Mouse (Mus musculus) kidney, embryonic 15.5 days (tissue): ENCODE data around the gene Thbs3. TPM values are rescaled to one million over a fixed set of nuclear protein-coding genes. Genes with fewer than 3 reads are reported as not detected.
A peak's percentile ranks its signal among the peaks of the same experiment; 100 is the strongest.

Source experiments
- ATAC-seq: fragments of 200-750 bp; cut with Nextera tagmentation; replicated peaks from 2 replicates; pipeline ENCODE4 v1.8.0; 2017; ENCODE audit warnings: moderate TSS enrichment; ENCODE audit not compliant: low FRiP score
- H3K27ac ChIP-seq: fragments of 300-500 bp; sonication (generic); 2 replicates; pipeline ENCODE4 v1.5.1; 2015; ENCODE audit warnings: mild to moderate bottlenecking, inconsistent platforms
- H3K27me3 ChIP-seq: fragments of 300-500 bp; sonication (generic); 2 replicates; pipeline ENCODE4 v1.6.1; 2015; ENCODE audit warnings: inconsistent platforms
- H3K36me3 ChIP-seq: fragments of 300-500 bp; sonication (generic); 2 replicates; pipeline ENCODE4 v1.6.1; 2015; ENCODE audit warnings: inconsistent platforms
- H3K4me1 ChIP-seq: fragments of 300-500 bp; sonication (generic); 2 replicates; pipeline ENCODE4 v1.6.1; 2015; ENCODE audit warnings: inconsistent platforms
- H3K4me2 ChIP-seq: fragments of 300-500 bp; sonication (generic); 2 replicates; pipeline ENCODE4 v1.6.1; 2015; ENCODE audit warnings: moderate library complexity, mild to moderate bottlenecking, inconsistent platforms
- H3K4me3 ChIP-seq: fragments of 300-500 bp; sonication (generic); replicated peaks from 2 replicates; pipeline ENCODE4 v1.5.1; 2015; ENCODE audit warnings: mild to moderate bottlenecking, inconsistent platforms
- H3K9ac ChIP-seq: fragments of 300-500 bp; sonication (generic); 2 replicates; pipeline ENCODE4 v1.6.1; 2015; ENCODE audit warnings: mild to moderate bottlenecking, inconsistent platforms
- H3K9me3 ChIP-seq: fragments of 300-500 bp; sonication (generic); replicated peaks from 2 replicates; pipeline ENCODE4 v1.6.1; 2016; ENCODE audit warnings: inconsistent platforms
- WGBS: fragments of 180-500 bp; shearing (Covaris S2); methylation state at CpG from one replicate; pipeline ENCODE4 v1.1.7; 2015; ENCODE audit warnings: mixed read lengths; 5-methylcytosine and 5-hydroxymethylcytosine counted together
- microRNA counts: library from miRNA; unstranded; fragments of <30 nt; microRNA quantifications from one replicate; lab custom pipeline; 2016
- microRNA-seq: library from miRNA; unstranded; fragments of <30 nt; microRNA quantifications from one replicate; pipeline ENCODE4, GENCODE M21; 2016
- polyA plus RNA-seq: library from polyadenylated mRNA; unstranded; fragments of >200 nt; fragmentation: Nextera tagmentation; extraction: Ambion mirVana; gene quantifications from 2 replicates; pipeline ENCODE4 v1.2.1, GENCODE M21; 2015

The Thbs3 gene
- polyA plus RNA-seq, 1 experiment from 2014 or later = 20.5 TPM

DNA sequence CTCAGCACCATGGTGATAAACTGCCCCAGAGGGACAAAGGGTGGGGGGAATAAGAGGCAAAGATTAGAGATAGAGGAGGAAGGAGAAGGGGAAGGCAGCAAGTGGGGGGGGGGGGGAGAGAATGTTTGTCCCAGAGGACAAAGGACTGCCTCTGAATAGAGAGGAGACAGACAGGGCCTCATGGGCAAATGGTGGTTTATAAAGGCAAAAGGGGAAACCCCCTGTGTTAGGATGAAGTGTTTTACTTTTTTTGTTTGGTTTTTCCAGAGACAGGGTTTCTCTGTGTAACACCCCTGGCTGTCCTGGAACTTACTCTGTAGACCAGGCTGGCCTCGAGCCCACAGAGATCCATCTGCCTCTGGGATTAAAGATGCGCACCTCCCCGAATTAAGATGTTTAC, 45.2 kb downstream of the Thbs3 start:
- H3K4me3 ChIP-seq = no peak overlapping the region
- H3K36me3 ChIP-seq = no peaks in the 10 kb centered on the region
- H3K9ac ChIP-seq = no peak overlapping the region
- H3K27ac ChIP-seq = no peak overlapping the region
- H3K4me1 ChIP-seq = no peaks in the 10 kb centered on the region
- no peak for ATAC-seq
- H3K4me2 ChIP-seq = no peak overlapping the region
- H3K27me3 ChIP-seq = peaks cover 6% of the 10 kb centered on the region; the same call in 1 of the 2 replicates
- WGBS = 70% methylated on average over 3 of the region's 3 CpGs
- H3K9me3 ChIP-seq = no peaks in the 10 kb centered on the region

DNA sequence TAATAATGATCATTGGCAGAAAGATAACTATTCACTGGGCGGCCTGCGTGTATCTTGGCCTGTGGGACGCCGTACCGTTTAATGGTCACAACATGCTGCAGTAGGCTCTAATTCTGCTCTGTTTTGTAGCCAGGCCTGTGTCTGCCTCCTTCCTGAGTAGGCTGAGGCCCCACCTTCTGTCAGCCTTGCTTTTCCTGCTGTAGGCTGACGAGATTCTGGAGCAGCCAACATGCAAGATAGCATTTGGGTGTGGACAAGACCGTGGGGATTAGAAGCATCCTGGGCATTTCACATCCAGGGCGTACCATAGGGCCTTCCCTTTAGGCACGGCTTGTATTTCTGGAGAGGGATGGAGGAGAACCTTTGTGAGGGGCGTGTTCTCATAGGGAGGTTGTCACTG, 47.4 kb downstream of the Thbs3 start:
- no peak for ATAC-seq
- peak overlapping the region; percentile 41; the same call in 1 of the 2 replicates for H3K27ac ChIP-seq
- 67% methylated on average over 10 of the region's 10 CpGs for WGBS

DNA sequence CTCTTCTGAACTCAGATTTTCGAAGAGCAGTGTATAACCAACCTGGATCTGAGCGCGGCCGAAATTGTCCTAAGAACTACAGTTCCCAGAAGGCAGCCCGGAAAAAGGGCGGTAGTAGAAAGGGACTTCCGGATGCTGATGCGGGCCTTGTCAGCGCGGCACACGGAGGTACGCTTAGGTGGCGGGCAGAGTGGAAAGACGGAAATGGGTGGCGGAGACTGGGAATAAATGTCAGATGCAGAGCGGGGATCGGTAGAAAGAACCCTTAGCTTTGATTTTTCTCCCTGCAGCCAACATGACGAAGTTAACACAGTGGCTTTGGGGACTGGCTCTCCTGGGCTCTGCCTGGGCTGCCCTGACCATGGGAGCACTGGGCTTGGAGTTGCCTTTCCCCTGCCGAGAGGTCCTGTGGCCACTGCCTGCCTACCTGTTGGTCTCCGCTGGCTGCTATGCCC, 51.5 kb downstream of the Thbs3 start:
- Histone ChIP-seq H3K27ac (peak overlapping the region; percentile 86), H3K4me1 (peaks cover 44% of the 10 kb centered on the region), H3K36me3 (peaks cover 8% of the 10 kb centered on the region), H3K4me2 (peak overlapping the region; percentile 82), H3K4me3 (peak overlapping the region; percentile 82), H3K9me3 (no peaks in the 10 kb centered on the region), H3K9ac (peak overlapping the region; percentile 90), H3K27me3 (no peaks in the 10 kb centered on the region)
- under 1% methylated on average over 20 of the region's 20 CpGs for whole genome bisulfite sequencing
- ATAC-seq = peak; percentile 80

More for the DNA sequence above, 47.4 kb downstream of the Thbs3 start:
- H3K27me3 ChIP-seq = peaks cover 2% of the 10 kb centered on the region; the same call in 1 of the 2 replicates
- no peaks in the 10 kb centered on the region for H3K9me3 ChIP-seq
- peak overlapping the region; percentile 17; the same call in 1 of the 2 replicates for H3K9ac ChIP-seq
- peaks cover 13% of the 10 kb centered on the region for H3K4me1 ChIP-seq
- H3K4me2 ChIP-seq = no peak overlapping the region
- no peak overlapping the region for H3K4me3 ChIP-seq
- H3K36me3 ChIP-seq = no peaks in the 10 kb centered on the region

DNA sequence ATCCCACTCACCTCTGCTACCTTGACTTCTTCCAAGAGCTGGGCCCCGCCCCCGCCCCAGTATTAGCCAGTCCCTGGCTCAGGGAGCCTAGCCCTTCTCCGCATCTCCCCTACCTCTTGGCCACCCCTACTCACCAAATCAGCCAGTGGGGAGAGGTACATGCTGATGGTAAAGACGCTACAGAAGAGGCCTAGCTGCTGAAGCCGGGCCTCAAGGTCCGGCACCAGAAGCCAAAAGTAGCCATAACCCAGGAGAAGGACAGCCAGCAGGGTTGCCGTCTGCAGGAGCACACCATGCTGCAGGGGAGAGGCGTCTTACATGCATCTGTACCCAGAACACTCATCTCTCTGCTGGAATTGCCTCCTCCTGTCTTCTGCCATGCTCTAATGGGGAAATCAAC, 53.9 kb downstream of the Thbs3 start:
- Histone ChIP-seq H3K4me3 (0 out of 2 replicates have a peak overlapping the region, but pooled peaks have one; percentile 5), H3K27me3 (no peaks in the 10 kb centered on the region), H3K4me1 (peaks cover 44% of the 10 kb centered on the region), H3K9me3 (no peaks in the 10 kb centered on the region), H3K27ac (0 out of 2 replicates have a peak overlapping the region, but pooled peaks have one; percentile 90), H3K36me3 (peaks cover 27% of the 10 kb centered on the region), H3K4me2 (peak overlapping the region; percentile 78; the same call in 1 of the 2 replicates), H3K9ac (peak overlapping the region; percentile 33; the same call in 1 of the 2 replicates)
- 65% methylated on average over 8 of the region's 8 CpGs for WGBS
- no peak for ATAC-seq

DNA sequence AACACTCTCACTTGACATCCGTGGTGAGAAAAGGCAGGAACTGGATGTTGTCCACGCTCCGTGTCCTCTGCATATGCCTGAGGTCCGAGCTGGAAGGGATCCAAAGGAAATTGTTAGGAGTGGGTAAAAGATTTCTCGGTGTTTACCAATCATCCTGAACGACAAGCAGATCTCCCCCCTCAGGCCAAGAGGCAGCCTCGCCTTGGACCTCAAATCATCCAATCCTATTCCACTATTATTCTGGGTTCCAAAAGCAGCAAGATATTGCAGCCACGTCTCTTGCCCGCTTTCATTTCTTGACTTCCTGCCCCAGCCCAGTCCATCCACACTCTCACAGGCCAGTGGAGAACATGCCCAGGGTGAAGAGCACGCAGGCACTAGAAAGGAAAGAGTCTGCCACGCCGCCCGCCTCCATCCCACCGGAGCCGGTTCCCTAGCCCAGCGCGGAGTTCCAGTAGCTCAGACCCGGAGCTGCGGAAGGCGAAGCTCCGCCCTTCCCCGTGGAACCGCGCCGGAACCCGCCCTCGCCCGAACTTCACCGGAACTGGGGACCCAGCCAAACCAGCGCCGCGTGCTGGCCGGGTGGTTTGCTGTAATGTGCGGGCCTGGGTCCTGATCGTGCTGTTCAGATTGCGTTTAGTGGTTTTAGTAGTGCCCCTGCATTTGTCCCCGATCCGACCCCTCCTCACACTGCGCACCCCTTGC, 55.2 kb downstream of the Thbs3 start, which contains the start of gene Slc50a1:
Slc50a1 (minus strand) TSS at position 520 of the 705 bp plus-strand sequence.
- peak within 1 kb of the TSS; percentile 90 for H3K27ac ChIP-seq
- H3K4me1 ChIP-seq = peaks cover 44% of the 10 kb centered on the region
- peak within 1 kb of the TSS; percentile 57 for H3K4me3 ChIP-seq
- H3K4me2 ChIP-seq = peak within 1 kb of the TSS; percentile 78
- H3K27me3 ChIP-seq = no peaks in the 10 kb centered on the region
- peaks cover 39% of the 10 kb centered on the region for H3K36me3 ChIP-seq
- no peaks in the 10 kb centered on the region for H3K9me3 ChIP-seq
- ATAC-seq = peak; percentile 55
- H3K9ac ChIP-seq = peak within 1 kb of the TSS; percentile 63
- 3% methylated on average over 39 of the region's 39 CpGs for WGBS

DNA sequence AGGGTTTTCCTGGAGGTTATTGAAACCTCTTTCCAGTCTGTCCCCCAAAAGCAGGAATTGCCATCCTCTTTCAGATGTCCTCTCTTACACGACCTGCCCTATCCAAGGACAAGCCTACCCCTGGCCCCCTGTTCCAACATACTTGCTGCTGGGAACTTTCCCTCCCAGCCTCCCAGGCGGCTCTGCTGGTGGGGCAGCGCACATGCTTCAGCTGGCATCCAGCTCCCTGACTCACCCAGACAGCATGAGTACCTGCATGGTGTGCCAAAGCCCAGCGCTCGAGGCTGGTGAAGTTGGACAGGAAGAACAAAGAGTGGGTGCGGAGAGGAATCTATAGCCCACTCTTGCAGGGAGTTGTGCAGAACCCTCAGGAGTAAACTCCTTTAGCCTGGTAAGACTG, 55.9 kb downstream of the Thbs3 start:
- H3K36me3 ChIP-seq = peaks cover 46% of the 10 kb centered on the region
- peak overlapping the region; percentile 78 for H3K4me2 ChIP-seq
- peaks cover 43% of the 10 kb centered on the region for H3K4me1 ChIP-seq
- H3K27ac ChIP-seq = peak overlapping the region; percentile 90
- WGBS = 64% methylated on average over 6 of the region's 6 CpGs
- H3K27me3 ChIP-seq = no peaks in the 10 kb centered on the region
- peak overlapping the region; percentile 57; the same call in 1 of the 2 replicates for H3K4me3 ChIP-seq
- H3K9me3 ChIP-seq = no peaks in the 10 kb centered on the region
- ATAC-seq = no peak
- 0 out of 2 replicates have a peak overlapping the region, but pooled peaks have one; percentile 63 for H3K9ac ChIP-seq

DNA sequence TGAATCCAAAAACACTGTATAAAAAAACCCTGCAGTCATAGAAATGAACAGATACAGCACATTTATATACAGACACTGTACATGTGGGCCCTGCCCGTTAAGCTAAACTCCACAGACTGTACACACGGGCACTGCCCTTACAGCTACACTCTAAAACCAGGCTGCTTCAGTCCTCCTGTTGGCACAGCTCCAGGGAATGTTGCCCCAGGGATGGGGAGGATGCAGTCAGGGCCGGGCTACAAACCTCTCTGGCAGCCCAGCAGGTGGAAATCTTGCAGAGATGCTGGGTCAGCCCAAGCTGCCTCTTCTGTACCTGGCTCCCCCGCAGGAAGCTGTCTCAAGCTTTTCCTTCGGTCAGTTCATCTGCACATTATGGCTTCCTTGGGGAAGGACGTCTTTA, 56.8 kb downstream of the Thbs3 start:
- Histone ChIP-seq H3K4me3 (no peak overlapping the region), H3K9ac (no peak overlapping the region), H3K27me3 (no peaks in the 10 kb centered on the region), H3K36me3 (peaks cover 50% of the 10 kb centered on the region), H3K4me1 (peaks cover 46% of the 10 kb centered on the region), H3K4me2 (no peak overlapping the region), H3K9me3 (no peaks in the 10 kb centered on the region), H3K27ac (no peak overlapping the region)
- WGBS = 59% methylated on average over 6 of the region's 6 CpGs
- ATAC-seq = no peak

DNA sequence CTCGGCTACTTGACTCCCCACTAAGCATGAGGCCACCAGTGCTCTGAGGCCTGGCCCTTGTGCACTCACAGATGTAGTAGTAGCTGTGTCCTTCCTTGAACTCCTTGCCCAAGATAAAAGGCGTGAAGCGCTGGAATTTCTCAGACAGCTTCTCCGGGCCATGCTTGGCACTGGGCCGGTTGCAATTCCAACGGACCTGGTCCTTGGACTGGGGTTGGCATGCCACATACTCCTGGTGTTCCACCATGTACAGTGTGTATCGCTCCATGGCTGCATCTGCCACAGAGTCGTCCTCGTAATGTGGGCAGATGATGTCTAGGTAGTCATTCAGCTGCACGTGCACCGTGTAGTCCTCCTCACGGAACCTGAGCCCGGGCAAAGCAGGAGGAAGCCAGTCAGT, 61.1 kb downstream of the Thbs3 start:
- WGBS = 90% methylated on average over 13 of the region's 13 CpGs
- ATAC-seq = no peak
- peaks cover 4% of the 10 kb centered on the region; the same call in 1 of the 2 replicates for H3K27me3 ChIP-seq

More for the DNA sequence above, 61.1 kb downstream of the Thbs3 start:
- no peaks in the 10 kb centered on the region for H3K9me3 ChIP-seq
- peak overlapping the region; percentile 95; the same call in 1 of the 2 replicates for H3K27ac ChIP-seq
- H3K4me2 ChIP-seq = peak overlapping the region; percentile 96
- H3K36me3 ChIP-seq = peaks cover 43% of the 10 kb centered on the region
- no peak overlapping the region for H3K4me3 ChIP-seq
- peaks cover 49% of the 10 kb centered on the region for H3K4me1 ChIP-seq
- H3K9ac ChIP-seq = no peak overlapping the region

MicroRNA genes within 50 kb of the gene (microRNA counts, 519-probe panel; counts per million panel counts)
- microRNA mmu-miR-92b (lab: Ali Mortazavi, UCI) = 349 counts per million, percentile 1 among the panel's probes with 10 or more counts

Small RNA genes lying within 50 kb of the gene (microRNA-seq; reads per million reads assigned to microRNA genes)
- gene Mir92b = 167 reads per million, percentile 63 among the genes with 10 or more reads in this experiment

Other genes with a start within 250 kb of the Thbs3 start
- gene Rusc1, start 121.9 kb upstream of the Thbs3 start, polyA plus RNA-seq = 19.3 and 19.7 TPM in 2 replicates
- not detected in 2 replicates for gene Gm43738, start 114.1 kb upstream of the Thbs3 start, polyA plus RNA-seq
- gene Fdps, start 113.2 kb upstream of the Thbs3 start, polyA plus RNA-seq = 188 and 215 TPM in 2 replicates
- 2.3 and 5.5 TPM in 2 replicates for gene Pklr, start 79.0 kb upstream of the Thbs3 start, polyA plus RNA-seq
- 1.6 and 3.1 TPM in 2 replicates for gene Hcn3, start 55.0 kb upstream of the Thbs3 start, polyA plus RNA-seq
- 28.4 and 32.0 TPM in 2 replicates for gene Clk2, start 50.4 kb upstream of the Thbs3 start, polyA plus RNA-seq
- gene Scamp3, start 37.7 kb upstream of the Thbs3 start, polyA plus RNA-seq = 122 and 133 TPM in 2 replicates
- 37.1 and 50.4 TPM in 2 replicates for gene Fam189b, start 32.0 kb upstream of the Thbs3 start, polyA plus RNA-seq
- 41.4 and 44.0 TPM in 2 replicates for gene Gba, start 12.3 kb upstream of the Thbs3 start, polyA plus RNA-seq
- 211 and 219 TPM in 2 replicates for gene Mtx1, start 11.9 kb downstream of the Thbs3 start, polyA plus RNA-seq
- gene Muc1, start 13.9 kb downstream of the Thbs3 start, polyA plus RNA-seq = 12.0 and 12.3 TPM in 2 replicates
- 309 and 321 TPM in 2 replicates for gene Krtcap2, start 30.8 kb downstream of the Thbs3 start, polyA plus RNA-seq
- gene Trim46, start 31.1 kb downstream of the Thbs3 start, polyA plus RNA-seq = 3.4 and 5.2 TPM in 2 replicates
- gene Dpm3, start 44.2 kb downstream of the Thbs3 start, polyA plus RNA-seq = 149 and 153 TPM in 2 replicates
- 58.0 and 59.9 TPM in 2 replicates for gene Slc50a1, start 55.4 kb downstream of the Thbs3 start, polyA plus RNA-seq
- 66.0 and 66.6 TPM in 2 replicates for gene Efna1, start 66.0 kb downstream of the Thbs3 start, polyA plus RNA-seq
- gene Efna3, start 107.8 kb downstream of the Thbs3 start, polyA plus RNA-seq = 9.3 and 11.9 TPM in 2 replicates
- 29.8 and 31.5 TPM in 2 replicates for gene Efna4, start 122.8 kb downstream of the Thbs3 start, polyA plus RNA-seq
- 73.4 and 84.3 TPM in 2 replicates for gene Adam15, start 134.8 kb downstream of the Thbs3 start, polyA plus RNA-seq
- gene Dcst2, start 146.8 kb downstream of the Thbs3 start, polyA plus RNA-seq = 0.34 and 0.35 TPM in 2 replicates
- 1.9 and 2.5 TPM in 2 replicates for gene Dcst1, start 150.1 kb downstream of the Thbs3 start, polyA plus RNA-seq
- 2.4 and 3.7 TPM in 2 replicates for gene Zbtb7b, start 179.6 kb downstream of the Thbs3 start, polyA plus RNA-seq
- gene Lenep, start 187.6 kb downstream of the Thbs3 start, polyA plus RNA-seq = 0.14 TPM in 1 of 2 replicates, not detected in the other
- 29.4 and 31.4 TPM in 2 replicates for gene Flad1, start 196.7 kb downstream of the Thbs3 start, polyA plus RNA-seq
- 518 and 559 TPM in 2 replicates for gene Cks1b, start 203.2 kb downstream of the Thbs3 start, polyA plus RNA-seq
- 97.1 and 105 TPM in 2 replicates for gene Shc1, start 203.3 kb downstream of the Thbs3 start, polyA plus RNA-seq
- gene Pygo2, start 215.0 kb downstream of the Thbs3 start, polyA plus RNA-seq = 38.3 and 43.5 TPM in 2 replicates
- 39.6 and 39.7 TPM in 2 replicates for gene Pbxip1, start 221.5 kb downstream of the Thbs3 start, polyA plus RNA-seq
- gene Pmvk, start 239.4 kb downstream of the Thbs3 start, polyA plus RNA-seq = 52.6 and 59.1 TPM in 2 replicates